Mouse (Mus musculus): Measurements from ENCODE around the gene Dffb. TPM values are rescaled to one million over a fixed set of nuclear protein-coding genes. Genes with fewer than 3 reads are reported as not detected.

Dffb gene
- polyA plus RNA-seq, 1 experiment, result 7.7 TPM

DNA sequence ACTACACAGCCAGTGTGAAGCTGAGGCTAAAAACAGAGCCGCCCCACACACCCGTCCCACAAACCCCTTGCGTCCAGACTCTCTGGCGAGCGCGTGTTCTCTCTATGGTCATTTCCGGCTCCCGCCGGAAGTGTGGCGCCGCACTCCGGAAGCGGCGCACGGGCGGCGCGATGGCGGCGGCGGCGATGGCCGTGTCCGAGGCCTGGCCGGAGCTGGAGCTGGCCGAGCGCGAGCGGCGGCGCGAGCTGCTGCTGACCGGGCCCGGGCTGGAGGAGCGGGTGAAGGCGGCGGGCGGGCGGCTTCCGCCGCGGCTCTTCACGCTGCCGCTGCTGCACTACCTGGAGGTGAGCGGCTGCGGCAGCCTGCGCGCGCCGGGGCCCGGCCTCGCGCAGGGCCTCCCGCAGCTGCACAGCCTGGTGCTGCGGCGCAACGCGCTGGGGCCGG is 36.7 kb upstream of the Dffb start, which contains the start of gene Lrrc47:
Lrrc47 (plus strand) TSS at position 86 of the 444 bp plus-strand sequence.
- Histone ChIP-seq H3K27ac (ENCODE audit: insufficient read depth, low read length) (no peak within 1 kb of the TSS), H3K4me1 (ENCODE audit: control insufficient read depth, insufficient read depth, low read length) (peaks cover 7% of the 10 kb centered on the region), H3K4me3 (ENCODE audit: insufficient read depth, low read length) (peak within 1 kb of the TSS; percentile 98)
- TF ChIP-seq POLR2A (IDR thresholded peaks at IDR 0.05; ENCODE audit: low read depth, low read length), result peak; percentile 83; the same call in 1 of the 2 replicates
- TF ChIP-seq CTCF (IDR thresholded peaks at IDR 0.05; ENCODE audit: borderline replicate concordance, insufficient read depth, low read length), result no peak

DNA sequence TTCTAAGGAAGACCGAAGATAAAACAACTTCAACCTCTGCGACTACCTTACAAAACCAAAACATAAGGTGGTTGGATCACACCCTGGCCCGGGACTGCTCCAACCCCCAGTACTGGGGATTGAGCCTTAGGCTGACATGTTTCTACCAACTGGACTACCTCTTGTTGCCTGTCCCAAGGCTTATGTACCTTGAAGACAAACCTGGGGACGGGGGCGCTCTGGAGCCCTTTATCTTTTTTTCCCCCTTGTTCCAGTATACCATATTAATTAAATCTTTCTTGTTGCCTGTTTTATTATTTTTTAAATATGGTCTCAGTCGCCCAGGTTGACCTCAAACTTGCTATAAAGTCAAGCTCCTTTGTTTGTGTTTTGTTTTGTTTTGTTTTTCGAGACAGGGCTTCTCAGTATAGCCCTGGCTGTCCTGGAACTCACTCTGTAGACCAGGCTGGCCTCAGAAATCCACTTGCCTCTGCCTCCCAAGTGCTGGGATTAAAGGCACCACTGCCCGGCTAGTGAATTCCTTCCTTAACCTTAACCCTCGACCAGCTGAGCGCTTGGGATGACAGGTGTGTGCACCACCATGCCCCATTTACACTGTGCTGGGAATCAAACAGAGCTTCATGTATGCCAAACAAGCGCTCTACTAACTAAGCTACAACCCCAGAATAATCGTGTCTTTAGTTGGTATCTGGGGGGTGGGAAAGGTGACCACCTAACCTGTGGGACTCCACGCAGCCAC is 36.1 kb upstream of the Dffb start:
- Histone ChIP-seq H3K4me1 (ENCODE audit: control insufficient read depth, insufficient read depth, low read length) (peaks cover 7% of the 10 kb centered on the region), H3K4me3 (ENCODE audit: insufficient read depth, low read length) (peak overlapping the region; percentile 98), H3K27ac (ENCODE audit: insufficient read depth, low read length) (no peak overlapping the region)
- no peak for TF ChIP-seq CTCF (IDR thresholded peaks at IDR 0.05; ENCODE audit: borderline replicate concordance, insufficient read depth, low read length)
- TF ChIP-seq POLR2A (IDR thresholded peaks at IDR 0.05; ENCODE audit: low read depth, low read length), result no peak; the same call in 1 of the 2 replicates

DNA sequence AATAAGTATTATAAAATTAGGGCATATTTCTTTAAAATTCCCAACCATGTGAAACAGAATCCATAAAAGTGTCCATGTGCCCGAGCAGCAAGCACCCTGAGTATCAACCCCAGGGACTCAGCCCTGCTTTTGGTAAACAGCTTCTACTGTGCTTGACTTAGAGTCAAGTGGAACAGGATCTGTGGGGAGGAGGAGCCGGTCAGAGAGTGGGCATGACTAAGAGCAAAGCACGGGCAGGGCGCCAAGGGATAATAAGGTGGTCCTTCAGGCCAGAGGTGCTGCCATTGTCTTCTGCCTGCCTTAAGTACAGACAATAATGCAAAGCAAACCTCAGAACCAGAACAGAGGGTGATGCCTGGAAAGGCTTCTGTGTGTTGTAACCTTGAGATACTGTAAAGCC is 32.8 kb upstream of the Dffb start:
- TF ChIP-seq CTCF (IDR thresholded peaks at IDR 0.05; ENCODE audit: borderline replicate concordance, insufficient read depth, low read length) (no peak), POLR2A (IDR thresholded peaks at IDR 0.05; ENCODE audit: low read depth, low read length) (no peak)

DNA sequence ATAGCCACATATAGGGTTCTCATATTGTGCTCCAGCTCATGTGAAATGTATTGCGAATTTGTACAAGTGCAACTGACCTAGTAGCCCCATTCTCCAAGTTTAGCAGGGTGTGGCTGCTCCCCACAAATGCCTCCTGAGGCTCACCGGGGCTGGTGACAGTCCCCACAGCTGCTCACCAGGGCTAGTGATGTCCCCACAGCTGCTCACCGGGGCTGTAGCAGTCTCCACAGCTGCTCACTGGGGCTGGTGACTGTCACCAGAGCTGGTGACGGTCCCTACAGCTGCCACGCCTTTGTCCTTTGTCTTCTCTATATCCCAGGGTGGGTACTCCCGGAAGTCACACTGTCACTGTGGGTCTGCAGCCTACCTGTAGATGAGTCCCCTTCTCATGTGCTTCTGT is 31.3 kb upstream of the Dffb start:
- TF ChIP-seq CTCF (IDR thresholded peaks at IDR 0.05; ENCODE audit: borderline replicate concordance, insufficient read depth, low read length) (no peak), POLR2A (IDR thresholded peaks at IDR 0.05; ENCODE audit: low read depth, low read length) (no peak)
- no peak overlapping the region for H3K27ac ChIP-seq (ENCODE audit: insufficient read depth, low read length)
- H3K4me1 ChIP-seq (ENCODE audit: control insufficient read depth, insufficient read depth, low read length), result no peaks in the 10 kb centered on the region
- no peak overlapping the region for H3K4me3 ChIP-seq (ENCODE audit: insufficient read depth, low read length)

More for the DNA sequence above, 32.8 kb upstream of the Dffb start:
- no peaks in the 10 kb centered on the region for H3K4me1 ChIP-seq (ENCODE audit: control insufficient read depth, insufficient read depth, low read length)
- no peak overlapping the region for H3K4me3 ChIP-seq (ENCODE audit: insufficient read depth, low read length)
- H3K27ac ChIP-seq (ENCODE audit: insufficient read depth, low read length), result no peak overlapping the region

DNA sequence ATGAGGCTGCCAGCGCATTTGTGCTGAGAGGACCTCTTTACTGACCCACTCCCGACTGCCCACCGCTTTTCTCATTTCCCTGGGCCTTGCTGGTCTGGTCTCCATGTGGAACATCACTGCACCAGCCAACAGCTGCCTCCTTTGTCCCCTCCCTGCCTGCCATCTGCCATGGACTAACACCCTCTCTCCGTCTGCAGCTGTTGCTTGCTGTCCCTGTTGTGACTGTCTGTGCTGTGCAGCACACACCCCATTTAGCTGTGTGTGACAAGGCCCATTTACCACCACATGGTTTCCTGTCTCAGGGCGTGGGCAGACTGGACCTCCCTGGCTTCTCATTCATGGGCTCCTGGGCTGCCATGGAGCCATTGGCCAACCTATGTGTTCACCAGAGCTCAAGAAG is 30.6 kb upstream of the Dffb start:
- TF ChIP-seq CTCF (IDR thresholded peaks at IDR 0.05; ENCODE audit: borderline replicate concordance, insufficient read depth, low read length) (no peak), POLR2A (IDR thresholded peaks at IDR 0.05; ENCODE audit: low read depth, low read length) (no peak)
- Histone ChIP-seq H3K4me1 (ENCODE audit: control insufficient read depth, insufficient read depth, low read length) (no peaks in the 10 kb centered on the region), H3K4me3 (ENCODE audit: insufficient read depth, low read length) (no peak overlapping the region), H3K27ac (ENCODE audit: insufficient read depth, low read length) (no peak overlapping the region)

DNA sequence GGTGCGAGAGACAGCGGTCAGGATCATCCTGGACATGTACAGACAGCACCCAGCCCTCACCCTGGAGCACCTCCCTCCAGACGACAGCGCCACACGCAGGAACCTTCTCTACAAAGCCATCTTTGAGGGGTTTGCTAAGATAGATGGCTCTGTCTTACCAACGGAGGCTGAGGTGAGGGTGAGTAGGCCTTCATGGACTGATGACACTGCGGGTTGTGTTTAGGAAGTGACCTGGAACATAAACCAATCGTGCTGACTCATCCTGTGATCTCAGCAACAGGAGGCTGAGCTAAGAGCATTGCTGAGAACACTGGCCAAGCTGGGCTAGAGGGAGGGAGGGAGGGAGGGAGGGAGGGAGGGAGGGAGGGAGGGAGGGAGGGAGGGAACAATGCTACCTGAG is 18.6 kb upstream of the Dffb start:
- Histone ChIP-seq H3K4me1 (ENCODE audit: control insufficient read depth, insufficient read depth, low read length) (0 out of 2 replicates have a peak, but pooled peaks cover 4% of the 10 kb centered on the region), H3K4me3 (ENCODE audit: insufficient read depth, low read length) (no peak overlapping the region), H3K27ac (ENCODE audit: insufficient read depth, low read length) (no peak overlapping the region)
- TF ChIP-seq CTCF (IDR thresholded peaks at IDR 0.05; ENCODE audit: borderline replicate concordance, insufficient read depth, low read length), result no peak
- TF ChIP-seq POLR2A (IDR thresholded peaks at IDR 0.05; ENCODE audit: low read depth, low read length), result no peak

DNA sequence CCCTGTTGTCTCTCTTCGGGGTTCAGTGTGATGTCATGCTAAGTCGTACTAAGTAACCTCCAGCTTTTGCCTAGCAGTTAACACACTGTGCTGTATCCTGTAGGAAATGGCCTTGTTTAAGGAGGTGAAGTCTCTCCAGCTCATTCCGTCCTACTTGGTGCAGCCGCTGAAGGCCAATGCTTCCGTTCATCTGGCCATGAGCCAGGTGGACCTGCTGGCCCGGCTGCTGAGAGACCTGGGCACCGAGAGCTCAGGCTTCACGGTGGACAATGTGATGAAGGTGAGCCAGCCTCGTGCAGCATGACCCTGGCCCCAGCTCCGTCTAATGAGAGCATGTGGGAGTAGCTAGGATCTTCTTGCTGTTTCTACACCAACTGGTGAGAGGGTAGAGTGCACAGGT is 17.8 kb upstream of the Dffb start:
- H3K4me3 ChIP-seq (ENCODE audit: insufficient read depth, low read length), result no peak overlapping the region
- H3K4me1 ChIP-seq (ENCODE audit: control insufficient read depth, insufficient read depth, low read length), result 0 out of 2 replicates have a peak, but pooled peaks cover 4% of the 10 kb centered on the region
- no peak overlapping the region for H3K27ac ChIP-seq (ENCODE audit: insufficient read depth, low read length)
- no peak for TF ChIP-seq POLR2A (IDR thresholded peaks at IDR 0.05; ENCODE audit: low read depth, low read length)
- no peak for TF ChIP-seq CTCF (IDR thresholded peaks at IDR 0.05; ENCODE audit: borderline replicate concordance, insufficient read depth, low read length)

DNA sequence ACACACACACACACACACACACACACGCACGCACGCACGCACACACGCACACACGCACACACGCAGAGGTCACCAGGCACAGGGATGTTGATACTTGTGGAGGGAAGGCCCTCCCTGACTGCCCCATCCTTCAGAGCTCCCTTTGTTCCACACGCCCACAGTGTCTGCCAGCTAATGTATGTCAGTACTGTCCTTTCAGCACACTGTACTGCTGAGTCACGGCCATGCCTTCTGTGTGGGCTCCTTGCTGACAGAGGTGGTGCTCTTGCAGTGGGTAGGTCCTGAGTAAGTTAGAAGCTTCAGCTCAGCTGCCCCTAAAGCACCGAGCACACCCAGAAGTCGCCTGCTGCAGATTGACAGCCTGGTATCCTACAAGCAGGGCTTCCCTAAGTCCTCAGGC is 5.5 kb upstream of the Dffb start:
- Histone ChIP-seq H3K4me3 (ENCODE audit: insufficient read depth, low read length) (no peak overlapping the region), H3K4me1 (ENCODE audit: control insufficient read depth, insufficient read depth, low read length) (no peaks in the 10 kb centered on the region), H3K27ac (ENCODE audit: insufficient read depth, low read length) (no peak overlapping the region)
- TF ChIP-seq CTCF (IDR thresholded peaks at IDR 0.05; ENCODE audit: borderline replicate concordance, insufficient read depth, low read length) (no peak), POLR2A (IDR thresholded peaks at IDR 0.05; ENCODE audit: low read depth, low read length) (no peak)

DNA sequence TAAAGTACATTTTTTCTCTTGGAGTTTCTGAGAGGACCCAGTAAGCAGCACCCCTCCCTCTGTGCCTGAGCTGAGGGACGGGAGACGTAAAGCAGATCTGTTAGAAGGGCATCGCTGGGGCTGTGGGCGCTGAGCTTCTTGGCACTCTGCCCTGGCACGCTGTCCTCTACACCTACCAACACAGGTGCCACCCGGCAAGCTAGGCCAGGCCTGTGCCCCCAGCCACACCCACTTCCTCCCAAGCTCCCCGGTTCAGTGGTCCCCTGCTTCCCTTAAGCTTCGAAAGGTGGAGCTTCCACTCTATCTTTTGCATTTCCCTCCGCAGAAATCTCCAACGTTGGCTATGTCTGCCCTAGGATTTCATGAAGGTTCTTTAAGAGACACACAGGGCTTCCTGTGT is 4.3 kb upstream of the Dffb start:
- Histone ChIP-seq H3K4me3 (ENCODE audit: insufficient read depth, low read length) (no peak overlapping the region), H3K27ac (ENCODE audit: insufficient read depth, low read length) (no peak overlapping the region), H3K4me1 (ENCODE audit: control insufficient read depth, insufficient read depth, low read length) (no peaks in the 10 kb centered on the region)
- TF ChIP-seq POLR2A (IDR thresholded peaks at IDR 0.05; ENCODE audit: low read depth, low read length), result no peak
- TF ChIP-seq CTCF (IDR thresholded peaks at IDR 0.05; ENCODE audit: borderline replicate concordance, insufficient read depth, low read length), result no peak

DNA sequence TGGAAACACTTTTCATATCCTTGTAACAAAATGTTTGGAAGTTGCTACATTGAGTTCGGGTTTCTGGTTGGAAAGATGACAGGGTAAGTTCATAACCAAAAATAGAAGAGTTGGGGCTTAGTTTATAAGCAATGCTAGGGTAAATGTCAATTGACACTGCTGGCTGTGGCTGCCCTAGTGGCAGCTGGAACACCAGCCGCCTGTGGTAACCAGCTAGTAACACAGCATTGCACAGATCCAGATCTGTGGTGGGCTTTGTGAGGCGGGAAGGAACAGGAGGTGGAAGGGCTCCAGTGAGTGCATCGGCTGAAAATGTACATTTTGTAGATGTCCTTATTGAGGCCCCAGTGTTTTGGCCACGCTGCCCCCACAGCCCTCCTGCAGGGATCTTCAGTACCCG is 842 bp upstream of the Dffb start:
- no peak overlapping the region for H3K27ac ChIP-seq (ENCODE audit: insufficient read depth, low read length)

More for the DNA sequence above, 842 bp upstream of the Dffb start:
- Histone ChIP-seq H3K4me3 (ENCODE audit: insufficient read depth, low read length) (peak overlapping the region; percentile 80), H3K4me1 (ENCODE audit: control insufficient read depth, insufficient read depth, low read length) (no peaks in the 10 kb centered on the region)
- TF ChIP-seq CTCF (IDR thresholded peaks at IDR 0.05; ENCODE audit: borderline replicate concordance, insufficient read depth, low read length), result no peak
- TF ChIP-seq POLR2A (IDR thresholded peaks at IDR 0.05; ENCODE audit: low read depth, low read length), result no peak

Measured in embryonic fibroblast, embryonic 13.5 days (primary cell).